Mouse (Mus musculus) embryonic facial prominence, embryonic 13.5 days (tissue): ENCODE measurements around the gene Zfp275. TPM values are rescaled to one million over a fixed set of nuclear protein-coding genes. Genes with fewer than 3 reads are reported as not detected.
"Not testable (repeated sequence)": the region's sequence is repeated elsewhere in the genome, so short reads cannot be mapped to it uniquely, and the experiment has no call there.

ENCODE experiments used
- ATAC-seq: fragments of 200-750 bp; cut with Nextera tagmentation; 2 replicates; pipeline ENCODE4 v1.8.0; 2017; ENCODE audit warnings: low read depth; ENCODE audit not compliant: insufficient number of reproducible peaks, insufficient read depth, low FRiP score, low TSS enrichment
- H3K27ac ChIP-seq: fragments of 300-500 bp; sonication (generic); 2 replicates; pipeline ENCODE4 v1.5.1; 2015; ENCODE audit warnings: moderate library complexity, mild to moderate bottlenecking, inconsistent platforms
- H3K27me3 ChIP-seq: fragments of 300-500 bp; sonication (generic); 2 replicates; pipeline ENCODE4 v1.6.1; 2015; ENCODE audit warnings: mild to moderate bottlenecking, inconsistent platforms
- H3K36me3 ChIP-seq: fragments of 300-500 bp; sonication (generic); 2 replicates; pipeline ENCODE4 v1.6.1; 2015; ENCODE audit warnings: mild to moderate bottlenecking, inconsistent platforms
- H3K4me1 ChIP-seq: fragments of 300-500 bp; sonication (generic); 2 replicates; pipeline ENCODE4 v1.6.1; 2015; ENCODE audit warnings: inconsistent platforms
- H3K4me2 ChIP-seq: fragments of 300-500 bp; sonication (generic); 2 replicates; pipeline ENCODE4 v1.6.1; 2015; ENCODE audit warnings: moderate library complexity, mild to moderate bottlenecking, inconsistent platforms
- H3K4me3 ChIP-seq: fragments of 300-500 bp; sonication (generic); 2 replicates; pipeline ENCODE4 v1.5.1; 2015; ENCODE audit warnings: mild to moderate bottlenecking, inconsistent platforms
- H3K9ac ChIP-seq: fragments of 300-500 bp; sonication (generic); 2 replicates; pipeline ENCODE4 v1.6.1; 2015; ENCODE audit warnings: mild to moderate bottlenecking, inconsistent platforms
- H3K9me3 ChIP-seq: fragments of 300-500 bp; sonication (generic); 2 replicates; pipeline ENCODE4 v1.6.1; 2016; ENCODE audit warnings: inconsistent platforms
- WGBS: fragments of 180-500 bp; shearing (Covaris S2); methylation state at CpG from one replicate; pipeline ENCODE4 v1.1.7; 2015; ENCODE audit warnings: mixed read lengths; 5-methylcytosine and 5-hydroxymethylcytosine counted together
- polyA plus RNA-seq: library from polyadenylated mRNA; unstranded; fragments of >200 nt; fragmentation: Nextera tagmentation; extraction: Ambion mirVana; gene quantifications from 2 replicates; pipeline ENCODE4 v1.2.1, GENCODE M21; 2015

The Zfp275 gene
- polyA plus RNA-seq, 1 experiment from 2014 or later: 14.7 TPM

DNA sequence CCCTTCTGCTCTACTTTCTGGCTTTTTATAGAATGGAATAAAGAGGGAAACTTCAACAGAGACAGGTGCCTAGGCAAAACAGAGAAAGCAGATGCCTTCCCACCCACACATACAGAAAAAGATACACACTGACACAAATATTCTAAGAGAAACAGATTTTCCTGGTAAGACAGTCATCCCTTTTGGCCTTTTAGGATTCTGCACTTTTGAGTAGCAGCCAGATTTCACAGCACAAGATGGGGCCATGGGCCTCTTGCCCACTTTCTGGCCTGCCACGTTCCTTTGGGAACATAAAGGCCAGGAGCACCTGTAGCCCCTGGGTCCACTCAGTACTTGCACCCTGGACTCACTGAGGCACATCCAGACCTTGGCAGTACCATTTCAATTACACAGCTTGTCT lies 1.9 kb downstream of the Zfp275 start:
- no peak overlapping the region for H3K4me2 ChIP-seq
- no peak overlapping the region for H3K27ac ChIP-seq
- H3K9ac ChIP-seq: no peak overlapping the region
- H3K9me3 ChIP-seq: no peaks in the 10 kb centered on the region
- 92% methylated on average over 1 of the region's 1 CpGs for WGBS
- peaks cover 13% of the 10 kb centered on the region for H3K27me3 ChIP-seq
- H3K4me1 ChIP-seq: 0 out of 2 replicates have a peak, but pooled peaks cover 3% of the 10 kb centered on the region
- H3K4me3 ChIP-seq: no peak overlapping the region
- no peak for ATAC-seq
- H3K36me3 ChIP-seq: no peaks in the 10 kb centered on the region

DNA sequence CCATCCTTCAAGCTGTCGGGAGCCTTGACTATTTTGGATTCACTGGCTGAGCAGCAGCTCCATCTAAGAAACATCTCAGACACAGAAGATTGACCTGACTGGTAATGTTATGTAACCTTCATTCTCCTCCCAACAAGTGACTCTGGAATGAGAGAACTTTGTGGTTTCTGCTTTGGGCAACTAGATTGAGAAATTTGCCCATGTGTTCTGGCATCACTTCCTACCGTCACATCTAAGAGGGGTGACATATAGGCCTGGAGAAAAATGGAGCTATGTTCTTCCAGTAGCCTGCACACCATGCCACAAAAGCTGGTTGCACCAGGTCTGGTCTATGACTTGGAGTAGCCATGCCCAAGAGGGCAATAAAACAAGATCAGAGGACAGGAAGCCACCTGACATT lies 13.7 kb downstream of the Zfp275 start:
- no peak overlapping the region for H3K4me2 ChIP-seq
- no peaks in the 10 kb centered on the region for H3K4me1 ChIP-seq
- 90% methylated on average over 2 of the region's 2 CpGs for WGBS
- H3K36me3 ChIP-seq: peaks cover 41% of the 10 kb centered on the region
- peaks cover 5% of the 10 kb centered on the region; the same call in 1 of the 2 replicates for H3K9me3 ChIP-seq
- H3K27me3 ChIP-seq: no peaks in the 10 kb centered on the region
- no peak overlapping the region for H3K9ac ChIP-seq
- no peak for ATAC-seq
- H3K4me3 ChIP-seq: no peak overlapping the region
- H3K27ac ChIP-seq: no peak overlapping the region

DNA sequence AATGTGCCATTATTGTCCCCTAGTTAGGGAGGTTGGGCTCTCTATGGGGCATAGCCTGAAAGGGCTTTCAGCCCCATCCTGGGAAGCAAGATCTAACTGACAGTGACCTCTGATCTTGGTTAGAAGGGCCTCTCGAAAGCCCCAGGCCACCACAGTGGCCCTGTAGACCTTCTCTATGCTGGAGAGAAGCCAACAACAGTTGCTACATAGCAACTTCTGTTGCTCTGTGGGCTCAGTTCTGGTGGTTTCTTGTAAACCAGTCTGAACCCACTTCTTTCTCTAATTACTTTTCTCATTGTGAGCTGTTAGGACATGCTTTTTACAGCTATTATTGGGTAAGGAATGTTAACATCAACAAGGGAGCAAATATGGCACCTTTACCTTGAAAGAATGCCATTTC lies 14.3 kb downstream of the Zfp275 start:
- Histone ChIP-seq H3K9me3 (peaks cover 5% of the 10 kb centered on the region; the same call in 1 of the 2 replicates), H3K36me3 (peaks cover 37% of the 10 kb centered on the region), H3K4me1 (no peaks in the 10 kb centered on the region), H3K9ac (no peak overlapping the region), H3K27me3 (no peaks in the 10 kb centered on the region), H3K4me2 (no peak overlapping the region), H3K4me3 (no peak overlapping the region), H3K27ac (no peak overlapping the region)
- ATAC-seq: no peak
- WGBS: 67% methylated on average over 1 of the region's 1 CpGs

DNA sequence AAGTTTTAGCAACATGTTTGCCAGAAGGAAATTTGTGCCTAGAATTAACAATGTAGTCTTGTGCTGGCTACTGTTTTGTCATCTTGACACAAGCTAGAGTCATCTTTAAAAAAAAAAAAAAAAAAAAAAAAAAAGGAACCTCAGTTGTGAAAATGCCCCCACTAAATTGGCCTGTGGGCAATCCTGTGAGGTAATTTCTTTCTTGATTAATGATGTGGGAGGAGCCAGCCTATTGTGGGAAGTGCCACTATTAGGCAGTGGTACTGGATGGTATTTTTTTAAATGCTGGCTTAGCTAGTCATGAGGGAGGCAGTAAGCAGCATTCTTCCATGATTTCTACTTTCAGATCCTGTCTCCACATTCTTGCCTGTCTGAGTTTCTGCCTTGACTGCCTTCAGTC lies 20.9 kb downstream of the Zfp275 start:
- no peaks in the 10 kb centered on the region for H3K4me1 ChIP-seq
- H3K4me3 ChIP-seq: no peak overlapping the region
- no peaks in the 10 kb centered on the region for H3K9me3 ChIP-seq
- no peak overlapping the region for H3K4me2 ChIP-seq
- H3K27ac ChIP-seq: no peak overlapping the region
- no peak for ATAC-seq
- H3K36me3 ChIP-seq: no peaks in the 10 kb centered on the region
- no peak overlapping the region for H3K9ac ChIP-seq
- H3K27me3 ChIP-seq: no peaks in the 10 kb centered on the region

DNA sequence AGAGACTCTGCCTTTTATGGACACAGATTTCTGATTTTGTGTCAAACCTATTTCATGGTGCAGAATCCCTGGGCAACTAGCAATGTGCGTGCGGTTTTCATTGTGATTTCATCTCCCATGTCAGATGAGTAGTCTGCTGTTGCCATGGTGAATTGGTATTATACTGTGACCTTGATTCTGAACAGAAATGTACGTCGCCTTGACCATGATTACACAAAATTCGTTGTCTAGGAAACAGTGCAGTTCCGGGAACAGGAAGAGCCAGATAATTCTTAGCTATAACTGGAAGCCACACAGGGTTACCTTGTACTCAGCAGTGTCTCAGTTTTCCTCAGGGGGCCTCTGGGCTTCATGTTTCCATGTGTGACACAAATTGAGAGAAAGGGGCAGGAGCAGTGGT lies 42.0 kb downstream of the Zfp275 start:
- Histone ChIP-seq H3K27ac (no peak overlapping the region), H3K4me2 (no peak overlapping the region), H3K4me3 (no peak overlapping the region), H3K27me3 (peaks cover 11% of the 10 kb centered on the region; the same call in 1 of the 2 replicates), H3K9me3 (no peaks in the 10 kb centered on the region), H3K9ac (no peak overlapping the region), H3K4me1 (no peaks in the 10 kb centered on the region), H3K36me3 (no peaks in the 10 kb centered on the region)
- 57% methylated on average over 6 of the region's 6 CpGs for WGBS
- no peak for ATAC-seq

DNA sequence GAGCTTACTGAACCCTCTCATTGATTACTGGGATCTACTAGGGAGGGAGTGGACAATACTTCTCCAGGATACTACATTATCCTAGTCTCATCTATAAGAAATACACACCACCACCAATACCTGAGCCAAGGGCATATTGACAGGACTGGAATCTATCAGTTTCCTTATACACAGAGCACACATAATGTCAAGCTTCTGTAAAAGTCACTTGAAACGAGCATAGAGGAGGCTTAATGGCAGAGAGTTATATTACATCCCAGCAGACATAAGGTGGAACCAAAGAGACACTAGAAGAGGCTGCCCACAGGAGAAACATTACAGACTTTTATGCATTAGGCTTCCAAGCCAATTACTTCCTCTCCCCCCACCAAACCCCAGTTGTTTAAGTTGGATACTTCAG lies 42.5 kb downstream of the Zfp275 start:
- Histone ChIP-seq H3K4me1 (no peaks in the 10 kb centered on the region), H3K27me3 (peaks cover 11% of the 10 kb centered on the region; the same call in 1 of the 2 replicates), H3K36me3 (no peaks in the 10 kb centered on the region), H3K27ac (no peak overlapping the region), H3K4me2 (no peak overlapping the region), H3K4me3 (no peak overlapping the region), H3K9ac (no peak overlapping the region), H3K9me3 (no peaks in the 10 kb centered on the region)
- WGBS: 31% methylated on average over 1 of the region's 1 CpGs
- no peak for ATAC-seq

DNA sequence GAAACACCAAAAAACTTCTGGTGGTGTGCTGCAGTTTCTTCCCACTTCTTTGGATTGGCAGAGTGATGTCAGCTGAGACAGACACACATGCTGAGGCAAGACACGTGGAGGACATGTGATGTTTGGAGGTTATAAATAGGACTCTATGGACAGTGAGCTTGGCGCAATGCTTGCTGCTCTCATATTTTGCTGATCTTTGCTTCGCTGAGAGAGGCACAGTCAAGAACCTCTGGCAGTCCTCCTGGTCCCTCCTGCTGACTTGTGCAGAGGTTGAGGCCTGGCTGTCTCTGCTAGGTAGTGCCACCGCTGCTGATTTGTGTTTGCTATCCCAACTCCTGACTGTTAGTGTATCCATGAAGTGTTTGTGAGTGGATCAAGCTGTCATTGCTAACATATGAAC lies 49.1 kb downstream of the Zfp275 start:
- ATAC-seq: no peak
- H3K27ac ChIP-seq: no peak overlapping the region
- H3K4me2 ChIP-seq: no peak overlapping the region
- H3K27me3 ChIP-seq: peaks cover 27% of the 10 kb centered on the region
- no peak overlapping the region for H3K4me3 ChIP-seq
- WGBS: 81% methylated on average over 4 of the region's 4 CpGs
- H3K36me3 ChIP-seq: no peaks in the 10 kb centered on the region
- no peak overlapping the region for H3K9ac ChIP-seq
- H3K9me3 ChIP-seq: no peaks in the 10 kb centered on the region
- no peaks in the 10 kb centered on the region for H3K4me1 ChIP-seq

DNA sequence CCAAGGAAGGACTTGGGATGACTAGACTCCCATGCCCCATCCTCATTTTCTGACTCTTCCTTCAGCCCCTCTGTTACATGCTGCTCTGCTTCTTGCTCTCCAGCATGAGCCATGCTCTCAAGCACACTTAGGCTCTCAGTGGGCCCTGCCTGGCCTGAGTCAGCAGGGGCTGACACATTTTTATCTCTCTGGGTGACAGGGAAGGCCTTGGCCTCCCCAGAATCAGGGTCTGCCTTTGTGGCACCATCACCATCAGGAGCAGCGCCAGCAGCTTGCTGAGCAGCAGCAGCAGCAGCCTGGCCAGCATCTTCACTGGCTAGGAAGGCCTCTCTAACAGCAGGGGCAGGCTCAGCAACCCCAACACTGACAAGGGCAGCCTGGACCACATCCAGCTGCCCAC lies 54.0 kb downstream of the Zfp275 start:
- Histone ChIP-seq H3K4me1 (no peaks in the 10 kb centered on the region), H3K36me3 (no peaks in the 10 kb centered on the region), H3K4me2 (no peak overlapping the region), H3K9ac (no peak overlapping the region), H3K27ac (no peak overlapping the region), H3K4me3 (no peak overlapping the region), H3K27me3 (peaks cover 31% of the 10 kb centered on the region), H3K9me3 (no peaks in the 10 kb centered on the region)
- ATAC-seq: no peak
- 86% methylated on average over 1 of the region's 1 CpGs for WGBS

DNA sequence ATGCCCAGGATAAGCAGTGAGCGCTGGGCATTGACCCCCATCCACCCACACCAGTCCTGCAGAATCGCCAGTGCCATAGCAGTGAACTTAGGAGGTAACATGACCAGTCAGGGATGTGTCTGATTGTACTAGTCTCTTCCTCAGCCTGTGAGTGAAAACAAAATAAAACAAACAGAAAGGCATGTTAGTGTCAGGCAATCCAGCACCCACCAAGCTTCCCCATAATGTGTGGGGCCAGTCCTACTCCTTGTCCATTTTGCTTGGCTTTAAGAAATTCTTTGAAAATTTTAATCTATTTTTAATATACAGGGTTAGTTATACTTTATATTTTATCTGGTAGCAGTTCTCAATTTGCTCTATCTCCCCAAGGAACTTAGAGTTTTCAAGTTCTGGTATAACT lies 56.2 kb downstream of the Zfp275 start, which contains the start of gene Gm18336:
TSS of gene Gm18336 (minus strand) at position 101 of the 400 bp plus-strand sequence.
- not testable (repeated sequence) for H3K9me3 ChIP-seq, H3K4me3 ChIP-seq, H3K4me2 ChIP-seq, H3K4me1 ChIP-seq, H3K27ac ChIP-seq, H3K36me3 ChIP-seq, H3K9ac ChIP-seq, ATAC-seq
- WGBS: 63% methylated on average over 2 of the region's 2 CpGs
- peaks cover 21% of the 10 kb centered on the region for H3K27me3 ChIP-seq

DNA sequence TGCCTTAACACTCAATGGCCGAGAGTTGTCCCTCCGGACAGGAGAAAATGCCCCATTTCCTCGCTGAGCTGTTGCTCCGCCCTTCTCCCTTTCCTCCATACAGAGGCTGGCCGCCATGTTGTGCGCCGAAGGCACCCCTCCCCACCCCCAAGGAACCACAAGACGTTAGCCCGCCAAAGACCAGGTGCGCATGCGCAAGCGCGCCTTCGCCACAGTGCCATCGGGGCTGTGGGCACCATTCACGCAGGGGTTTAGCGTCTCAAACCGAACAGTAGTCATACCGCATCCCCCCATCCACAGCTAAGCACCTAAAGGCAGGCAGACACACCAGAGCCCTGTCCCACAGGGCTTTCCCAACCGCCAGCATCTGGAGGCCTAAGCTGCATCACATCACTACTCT lies 58.5 kb downstream of the Zfp275 start:
- 90% methylated on average over 20 of the region's 20 CpGs for WGBS
- Histone ChIP-seq H3K27ac (no peak overlapping the region), H3K4me1 (no peaks in the 10 kb centered on the region), H3K9me3 (no peaks in the 10 kb centered on the region), H3K9ac (no peak overlapping the region), H3K36me3 (no peaks in the 10 kb centered on the region), H3K27me3 (peaks cover 9% of the 10 kb centered on the region), H3K4me3 (no peak overlapping the region), H3K4me2 (no peak overlapping the region)
- ATAC-seq: no peak

DNA sequence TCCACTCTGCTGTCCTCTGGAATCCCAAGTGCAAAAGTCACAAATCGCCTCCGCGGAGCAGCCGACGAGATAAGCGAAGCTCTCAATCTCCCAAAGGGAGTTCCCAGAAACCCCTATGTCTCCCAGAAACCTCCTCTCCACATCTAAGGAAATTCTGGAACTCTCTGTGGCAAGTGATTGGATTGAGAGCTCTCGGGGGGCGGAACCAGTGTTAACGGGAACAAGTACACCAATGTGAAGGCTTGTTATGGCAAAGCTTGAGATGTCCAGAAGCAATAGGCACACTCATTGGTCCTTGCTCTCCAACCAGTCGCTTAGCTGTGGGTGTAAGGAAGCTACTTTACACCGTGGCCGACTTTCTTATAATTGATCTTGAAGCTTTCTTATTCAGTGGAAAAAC lies 59.2 kb downstream of the Zfp275 start:
- WGBS: 91% methylated on average over 12 of the region's 12 CpGs
- H3K4me2 ChIP-seq: no peak overlapping the region
- no peak for ATAC-seq
- H3K9ac ChIP-seq: no peak overlapping the region
- no peaks in the 10 kb centered on the region for H3K4me1 ChIP-seq
- H3K27ac ChIP-seq: no peak overlapping the region
- H3K9me3 ChIP-seq: no peaks in the 10 kb centered on the region
- H3K27me3 ChIP-seq: peaks cover 7% of the 10 kb centered on the region
- no peak overlapping the region for H3K4me3 ChIP-seq
- H3K36me3 ChIP-seq: no peaks in the 10 kb centered on the region
